Mouse (Mus musculus) kidney, postnatal 0 days (tissue): ENCODE measurements around the gene Mrpl52. TPM values are rescaled to one million over a fixed set of nuclear protein-coding genes. Genes with fewer than 3 reads are reported as not detected.

Experiments
- ATAC-seq: fragments of 200-750 bp; cut with Nextera tagmentation; replicated peaks from 2 replicates; pipeline ENCODE4 v1.8.0; 2017; ENCODE audit warnings: low read depth, moderate number of reproducible peaks, moderate TSS enrichment, moderate library complexity; ENCODE audit not compliant: low FRiP score
- DNase-seq: peaks from one replicate; pipeline ENCODE4 v3.0.0-alpha.2; 2016; ENCODE audit warnings: low spot score
- H3K27ac ChIP-seq: fragments of 300-500 bp; sonication (generic); 2 replicates; pipeline ENCODE4 v1.5.1; 2014; ENCODE audit warnings: mild to moderate bottlenecking
- H3K27me3 ChIP-seq: fragments of 300-500 bp; sonication (generic); 2 replicates; pipeline ENCODE4 v1.6.1; 2014; ENCODE audit warnings: low read length, mixed read lengths; ENCODE audit not compliant: insufficient read depth
- H3K36me3 ChIP-seq: fragments of 300-500 bp; sonication (generic); 2 replicates; pipeline ENCODE4 v1.6.1; 2014; ENCODE audit warnings: low read length, mixed read lengths; ENCODE audit not compliant: insufficient read depth
- H3K4me1 ChIP-seq: fragments of 300-500 bp; sonication (generic); replicated peaks from 2 replicates; pipeline ENCODE4 v1.6.1; 2014; ENCODE audit warnings: antibody characterized with exemption, low read length, mixed read lengths; ENCODE audit not compliant: insufficient read depth
- H3K4me2 ChIP-seq: fragments of 300-500 bp; sonication (generic); 2 replicates; pipeline ENCODE4 v1.6.1; 2014; ENCODE audit warnings: mild to moderate bottlenecking, low read length, moderate library complexity, mixed read lengths
- H3K4me3 ChIP-seq: fragments of 300-500 bp; sonication (generic); replicated peaks from 2 replicates; pipeline ENCODE4 v1.5.1; 2014; ENCODE audit warnings: low read depth, low read length
- H3K9ac ChIP-seq: fragments of 300-500 bp; sonication (generic); 2 replicates; pipeline ENCODE4 v1.6.1; 2014; ENCODE audit warnings: low read depth, low read length
- H3K9me3 ChIP-seq: fragments of 300-500 bp; sonication (generic); replicated peaks from 2 replicates; pipeline ENCODE4 v1.6.1; 2016; ENCODE audit warnings: low read length, inconsistent platforms, mixed read lengths
- CTCF ChIP-seq: IDR thresholded peaks from 2 replicates; pipeline ENCODE4 v1.5.1; 2016; ENCODE audit warnings: antibody characterized with exemption, low read depth, mild to moderate bottlenecking, moderate library complexity
- WGBS: fragments of 180-500 bp; shearing (Covaris S2); extraction: QIAGEN DNeasy Blood & Tissue Kit; methylation state at CpG from one replicate; pipeline ENCODE4 v1.1.7; 2014; 5-methylcytosine and 5-hydroxymethylcytosine counted together
- polyA plus RNA-seq: library from polyadenylated mRNA; unstranded; fragments of >200 nt; fragmentation: Nextera tagmentation; extraction: Ambion mirVana; gene quantifications from 2 replicates; pipeline ENCODE4 v1.2.1, GENCODE M21; 2015

The Mrpl52 gene
- polyA plus RNA-seq, 1 experiment from 2014 or later: 408 TPM

GRCm38 (mm10) chr14:54397872-54398527, 28.7 kb upstream of the Mrpl52 start:
- Histone ChIP-seq H3K4me1 (peaks cover 10% of the 10 kb centered on the region; the same call in 1 of the 2 replicates), H3K27me3 (no peaks in the 10 kb centered on the region), H3K9ac (no peak overlapping the region), H3K27ac (no peak overlapping the region), H3K36me3 (no peaks in the 10 kb centered on the region), H3K9me3 (no peaks in the 10 kb centered on the region), H3K4me3 (no peak overlapping the region), H3K4me2 (no peak overlapping the region)
- 51% methylated on average over 7 of the region's 7 CpGs for WGBS
- no peak for DNase-seq
- ATAC-seq: no peak
- TF ChIP-seq CTCF: no peak

GRCm38 (mm10) chr14:54398528-54398916, 28.2 kb upstream of the Mrpl52 start:
- no peak for TF ChIP-seq CTCF
- ATAC-seq: no peak
- Histone ChIP-seq H3K4me2 (no peak overlapping the region), H3K9ac (no peak overlapping the region), H3K36me3 (no peaks in the 10 kb centered on the region), H3K4me3 (no peak overlapping the region), H3K27ac (peak overlapping the region; percentile 62), H3K9me3 (no peaks in the 10 kb centered on the region), H3K4me1 (peaks cover 10% of the 10 kb centered on the region; the same call in 1 of the 2 replicates), H3K27me3 (no peaks in the 10 kb centered on the region)
- DNase-seq: no peak
- WGBS: 26% methylated on average over 7 of the region's 7 CpGs

GRCm38 (mm10) chr14:54398921-54399382, 27.8 kb upstream of the Mrpl52 start:
- Histone ChIP-seq H3K4me1 (peaks cover 10% of the 10 kb centered on the region; the same call in 1 of the 2 replicates), H3K4me3 (no peak overlapping the region), H3K27ac (peak overlapping the region; percentile 62), H3K4me2 (no peak overlapping the region), H3K27me3 (no peaks in the 10 kb centered on the region), H3K9me3 (no peaks in the 10 kb centered on the region), H3K36me3 (no peaks in the 10 kb centered on the region), H3K9ac (no peak overlapping the region)
- 12% methylated on average over 8 of the region's 8 CpGs for WGBS
- no peak; the same call in 1 of the 2 replicates for ATAC-seq
- DNase-seq: peak; percentile 92
- no peak for TF ChIP-seq CTCF

- WGBS: 34% methylated on average over 3 of the region's 3 CpGs
Measured at GRCm38 (mm10) chr14:54401723-54402122, 25.0 kb upstream of the Mrpl52 start.

GRCm38 (mm10) chr14:54408336-54409056, 18.2 kb upstream of the Mrpl52 start:
- DNase-seq: peak; percentile 71
- ATAC-seq: peak; percentile 75
- Histone ChIP-seq H3K9ac (peak overlapping the region; percentile 23; the same call in 1 of the 2 replicates), H3K9me3 (no peaks in the 10 kb centered on the region), H3K4me1 (peaks cover 10% of the 10 kb centered on the region; the same call in 1 of the 2 replicates), H3K36me3 (no peaks in the 10 kb centered on the region), H3K4me2 (peak overlapping the region; percentile 44), H3K4me3 (no peak overlapping the region), H3K27ac (peak overlapping the region; percentile 77; the same call in 1 of the 2 replicates), H3K27me3 (no peaks in the 10 kb centered on the region)
- 50% methylated on average over 25 of the region's 25 CpGs for WGBS
- peak; percentile 64 for TF ChIP-seq CTCF

More at GRCm38 (mm10) chr14:54401723-54402122, 25.0 kb upstream of the Mrpl52 start:
- no peak for TF ChIP-seq CTCF
- Histone ChIP-seq H3K9ac (no peak overlapping the region), H3K27ac (no peak overlapping the region), H3K4me3 (no peak overlapping the region), H3K27me3 (no peaks in the 10 kb centered on the region), H3K36me3 (no peaks in the 10 kb centered on the region), H3K4me1 (peaks cover 10% of the 10 kb centered on the region; the same call in 1 of the 2 replicates), H3K4me2 (no peak overlapping the region), H3K9me3 (no peaks in the 10 kb centered on the region)
- ATAC-seq (no peak), DNase-seq (no peak)

GRCm38 (mm10) chr14:54409057-54409645, 17.6 kb upstream of the Mrpl52 start:
- Histone ChIP-seq H3K27me3 (no peaks in the 10 kb centered on the region), H3K36me3 (no peaks in the 10 kb centered on the region), H3K27ac (peak overlapping the region; percentile 77), H3K9me3 (no peaks in the 10 kb centered on the region), H3K9ac (peak overlapping the region; percentile 23; the same call in 1 of the 2 replicates), H3K4me2 (peak overlapping the region; percentile 44), H3K4me1 (peaks cover 16% of the 10 kb centered on the region), H3K4me3 (no peak overlapping the region)
- ATAC-seq (no peak), DNase-seq (no peak)
- TF ChIP-seq CTCF: no peak
- WGBS: 69% methylated on average over 7 of the region's 7 CpGs
